Mouse (Mus musculus) embryonic facial prominence, embryonic 11.5 days (tissue): ENCODE data around the gene Ide. TPM values are rescaled to one million over a fixed set of nuclear protein-coding genes. Genes with fewer than 3 reads are reported as not detected.

Experiments
- ATAC-seq: fragments of 200-750 bp; cut with Nextera tagmentation; replicated peaks from 2 replicates; pipeline ENCODE4 v1.8.0; 2017; ENCODE audit warnings: low read depth; ENCODE audit not compliant: insufficient number of reproducible peaks, low FRiP score, low TSS enrichment
- DNase-seq: peaks from one replicate; pipeline ENCODE4 v3.0.0-alpha.2; 2015; ENCODE audit warnings: low spot score
- H3K27ac ChIP-seq: fragments of 300-500 bp; sonication (generic); replicated peaks from 2 replicates; pipeline ENCODE4 v1.5.1; 2014; ENCODE audit warnings: mild to moderate bottlenecking, low read depth, low read length, control low read depth
- H3K27me3 ChIP-seq: fragments of 300-500 bp; sonication (generic); 2 replicates; pipeline ENCODE4 v1.6.1; 2014; ENCODE audit warnings: mild to moderate bottlenecking, low read length, moderate library complexity, mixed read lengths; ENCODE audit not compliant: control insufficient read depth, insufficient read depth
- H3K36me3 ChIP-seq: fragments of 300-500 bp; sonication (generic); replicated peaks from 2 replicates; pipeline ENCODE4 v1.6.1; 2014; ENCODE audit warnings: low read depth, mild to moderate bottlenecking, low read length, moderate library complexity, mixed read lengths; ENCODE audit not compliant: control insufficient read depth, insufficient read depth
- H3K4me1 ChIP-seq: fragments of 300-500 bp; sonication (generic); 2 replicates; pipeline ENCODE4 v1.6.1; 2014; ENCODE audit warnings: low read length, mixed read lengths; ENCODE audit not compliant: control insufficient read depth, insufficient read depth
- H3K4me2 ChIP-seq: fragments of 300-500 bp; sonication (generic); 2 replicates; pipeline ENCODE4 v1.6.1; 2014; ENCODE audit warnings: low read depth, mild to moderate bottlenecking, control low read depth, low read length, moderate library complexity
- H3K4me3 ChIP-seq: fragments of 300-500 bp; sonication (generic); 2 replicates; pipeline ENCODE4 v1.5.1; 2014; ENCODE audit warnings: low read depth, low read length, control low read depth
- H3K9ac ChIP-seq: fragments of 300-500 bp; sonication (generic); replicated peaks from 2 replicates; pipeline ENCODE4 v1.6.1; 2014; ENCODE audit warnings: mild to moderate bottlenecking, control low read depth, low read length
- H3K9me3 ChIP-seq: fragments of 300-500 bp; sonication (generic); replicated peaks from 2 replicates; pipeline ENCODE4 v1.6.1; 2016; ENCODE audit warnings: mild to moderate bottlenecking, low read length, inconsistent platforms, mixed read lengths; ENCODE audit not compliant: control insufficient read depth
- WGBS: fragments of 180-500 bp; shearing (Covaris S2); extraction: QIAGEN DNeasy Blood & Tissue Kit; methylation state at CpG from one replicate; pipeline ENCODE4 v1.1.7; 2014; 5-methylcytosine and 5-hydroxymethylcytosine counted together
- polyA plus RNA-seq: library from polyadenylated mRNA; unstranded; fragments of >200 nt; fragmentation: Nextera tagmentation; extraction: Ambion mirVana; gene quantifications from 2 replicates; pipeline ENCODE4 v1.2.1, GENCODE M21; 2014

The Ide gene
- polyA plus RNA-seq, 1 experiment from 2014 or later = 48.8 TPM

DNA sequence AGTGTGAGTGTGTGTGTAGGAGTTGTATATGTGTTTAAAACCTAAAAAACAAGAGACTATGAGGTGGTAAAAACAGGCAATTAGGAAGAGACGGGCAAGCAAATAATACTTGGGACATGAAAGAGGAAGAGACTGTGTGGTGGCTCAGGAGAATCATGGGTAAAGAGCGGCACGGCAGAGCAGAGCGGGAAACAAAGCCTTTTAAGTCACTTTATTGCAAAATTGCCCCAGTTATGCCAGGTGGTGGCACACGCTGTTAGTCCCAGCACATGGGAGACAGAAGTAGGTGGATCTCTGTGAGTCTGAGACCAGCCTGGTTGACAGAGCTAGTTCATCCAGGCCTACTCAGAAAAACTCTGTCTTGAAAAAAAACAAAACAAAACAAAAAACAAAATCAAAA lies 32.7 kb upstream of the Ide start:
- DNase-seq (no peak), ATAC-seq (no peak)
- H3K4me1 ChIP-seq = no peaks in the 10 kb centered on the region
- H3K4me3 ChIP-seq = no peak overlapping the region
- H3K4me2 ChIP-seq = no peak overlapping the region
- WGBS = 85% methylated on average over 5 of the region's 5 CpGs
- no peaks in the 10 kb centered on the region for H3K36me3 ChIP-seq
- no peak overlapping the region for H3K27ac ChIP-seq
- no peaks in the 10 kb centered on the region for H3K27me3 ChIP-seq
- no peaks in the 10 kb centered on the region for H3K9me3 ChIP-seq
- H3K9ac ChIP-seq = no peak overlapping the region

DNA sequence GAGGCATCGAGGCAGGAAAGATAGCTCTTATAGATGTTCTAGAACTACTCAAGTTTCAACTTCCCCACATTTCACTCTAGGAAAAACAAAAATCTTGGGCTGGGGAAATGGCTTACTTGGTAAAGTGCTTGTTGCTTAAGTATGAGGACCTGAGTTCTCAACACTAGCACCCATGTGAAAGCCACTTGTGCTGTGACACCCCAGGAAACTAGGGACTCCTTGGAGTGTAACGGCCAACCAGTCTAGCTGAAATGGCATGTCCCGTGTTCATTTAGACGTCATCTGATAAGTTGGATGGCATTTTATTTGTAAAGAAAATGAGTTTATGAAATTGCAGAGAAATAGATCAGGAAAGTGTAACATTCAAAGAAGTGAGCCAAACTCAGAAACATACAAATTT lies 32.3 kb upstream of the Ide start:
- ATAC-seq (no peak), DNase-seq (no peak)

DNA sequence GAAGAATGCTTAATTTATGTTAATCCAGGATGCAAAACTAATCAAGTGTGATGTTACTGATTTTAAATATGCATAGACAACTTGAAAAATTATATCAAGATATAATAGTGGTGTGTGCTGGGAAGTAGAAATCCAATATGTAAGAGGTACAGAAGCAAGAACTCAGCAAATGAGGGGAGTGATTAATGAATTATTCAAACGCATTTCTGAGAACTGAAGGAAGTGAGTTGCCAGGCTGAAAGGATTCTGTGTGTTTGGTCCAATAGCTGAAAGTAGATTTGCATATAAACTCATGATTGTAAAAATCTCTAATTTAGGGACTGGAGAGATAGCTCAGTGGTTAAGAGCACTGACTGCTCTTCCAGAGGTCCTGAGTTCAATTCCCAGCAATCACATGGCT lies 31.3 kb upstream of the Ide start:
- H3K4me2 ChIP-seq = no peak overlapping the region
- WGBS = 79% methylated on average over 1 of the region's 1 CpGs
- H3K9ac ChIP-seq = no peak overlapping the region
- H3K4me1 ChIP-seq = no peaks in the 10 kb centered on the region
- H3K27me3 ChIP-seq = no peaks in the 10 kb centered on the region
- H3K4me3 ChIP-seq = no peak overlapping the region
- no peaks in the 10 kb centered on the region for H3K9me3 ChIP-seq
- no peaks in the 10 kb centered on the region for H3K36me3 ChIP-seq
- ATAC-seq (no peak), DNase-seq (no peak)
- no peak overlapping the region for H3K27ac ChIP-seq

More for the DNA sequence above, 32.3 kb upstream of the Ide start:
- no peaks in the 10 kb centered on the region for H3K36me3 ChIP-seq
- no peak overlapping the region for H3K4me3 ChIP-seq
- H3K4me2 ChIP-seq = no peak overlapping the region
- H3K4me1 ChIP-seq = no peaks in the 10 kb centered on the region
- no peaks in the 10 kb centered on the region for H3K9me3 ChIP-seq
- no peak overlapping the region for H3K27ac ChIP-seq
- no peak overlapping the region for H3K9ac ChIP-seq
- 84% methylated on average over 4 of the region's 4 CpGs for WGBS
- H3K27me3 ChIP-seq = no peaks in the 10 kb centered on the region

DNA sequence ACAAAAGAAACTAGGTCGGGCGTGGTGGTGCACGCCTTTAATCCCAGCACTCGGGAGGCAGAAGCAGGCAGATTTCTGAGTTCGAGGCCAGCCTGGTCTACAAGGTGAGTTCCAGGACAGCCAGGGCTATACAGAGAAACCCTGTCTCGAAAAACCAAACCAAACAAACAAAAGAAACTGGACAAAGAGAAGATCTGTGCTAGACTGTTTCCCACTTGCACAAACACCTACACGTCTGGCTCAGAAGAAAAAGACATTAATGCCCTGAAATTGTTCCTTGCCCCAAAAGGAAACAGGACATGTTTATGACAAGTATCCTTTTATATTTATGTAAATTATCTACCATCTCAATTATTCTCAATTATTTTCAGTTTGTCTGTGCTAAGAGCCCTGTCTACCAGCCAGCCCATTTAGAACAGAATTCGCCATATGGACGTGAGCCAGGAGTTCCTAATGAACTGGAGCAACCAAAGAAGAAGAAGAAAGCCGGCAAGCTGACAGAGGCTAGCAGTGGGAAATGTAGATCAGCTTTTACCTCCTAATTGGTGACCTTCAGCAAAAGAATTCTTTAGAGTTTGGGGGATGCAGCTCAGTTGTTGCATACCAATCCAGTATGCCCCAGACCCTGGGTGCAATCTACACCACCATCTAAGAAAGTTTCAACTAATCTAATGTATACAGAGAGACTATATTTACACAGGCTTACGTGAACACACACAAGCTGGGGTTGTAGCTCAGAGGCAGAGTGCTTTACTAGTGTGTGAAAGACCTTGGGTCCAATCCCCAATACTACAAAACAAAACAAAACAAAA lies 25.7 kb upstream of the Ide start:
- Histone ChIP-seq H3K4me3 (no peak overlapping the region), H3K4me1 (no peaks in the 10 kb centered on the region), H3K36me3 (no peaks in the 10 kb centered on the region), H3K27me3 (no peaks in the 10 kb centered on the region), H3K27ac (no peak overlapping the region), H3K9me3 (no peaks in the 10 kb centered on the region), H3K4me2 (no peak overlapping the region), H3K9ac (no peak overlapping the region)
- no peak for ATAC-seq
- 79% methylated on average over 11 of the region's 11 CpGs for WGBS
- DNase-seq = no peak

DNA sequence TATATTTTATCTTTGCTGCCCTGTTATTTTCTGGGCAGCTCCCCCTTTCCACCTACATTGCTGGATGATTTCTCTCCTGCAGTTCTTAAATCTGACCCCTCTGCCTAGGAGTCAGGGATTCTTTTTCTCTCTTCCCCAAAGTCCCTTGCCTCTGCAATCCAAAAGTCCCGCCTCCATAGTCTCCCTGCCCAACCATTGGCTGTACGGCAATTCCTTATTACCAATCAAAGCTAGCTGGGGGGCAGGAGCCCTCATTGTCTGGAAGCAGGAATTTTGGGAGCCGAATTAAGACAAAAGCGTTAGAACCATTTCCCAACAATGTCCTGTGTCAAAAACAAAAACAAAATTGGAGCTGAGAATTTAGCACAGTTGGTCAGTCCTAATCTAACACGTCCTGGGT lies 24.9 kb upstream of the Ide start:
- Histone ChIP-seq H3K36me3 (no peaks in the 10 kb centered on the region), H3K4me3 (no peak overlapping the region), H3K4me1 (no peaks in the 10 kb centered on the region), H3K9ac (no peak overlapping the region), H3K27me3 (no peaks in the 10 kb centered on the region), H3K9me3 (no peaks in the 10 kb centered on the region), H3K27ac (no peak overlapping the region), H3K4me2 (no peak overlapping the region)
- ATAC-seq (no peak), DNase-seq (peak; percentile 41)
- 26% methylated on average over 5 of the region's 5 CpGs for WGBS

DNA sequence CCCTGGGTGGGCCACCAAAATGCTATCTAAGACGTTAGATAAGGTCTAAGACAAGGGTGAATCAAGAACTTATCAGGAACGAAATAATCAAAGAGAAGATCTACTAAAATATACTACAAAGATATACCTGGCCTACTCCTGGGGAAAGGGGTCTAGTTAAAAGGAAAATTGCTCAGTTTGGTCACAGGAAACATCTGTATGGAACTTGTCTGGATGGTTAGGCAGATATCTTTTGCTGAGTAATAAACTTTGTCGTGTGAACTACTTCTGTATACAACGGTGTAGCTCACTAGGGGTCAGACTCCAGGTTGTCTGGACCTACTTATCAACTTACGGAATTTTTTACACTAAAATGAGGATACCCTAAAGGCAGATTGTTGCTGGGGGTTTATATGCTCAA lies 22.4 kb upstream of the Ide start:
- H3K27ac ChIP-seq = no peak overlapping the region
- no peak overlapping the region for H3K4me2 ChIP-seq
- no peaks in the 10 kb centered on the region for H3K36me3 ChIP-seq
- DNase-seq (no peak), ATAC-seq (no peak)
- H3K27me3 ChIP-seq = no peaks in the 10 kb centered on the region
- no peaks in the 10 kb centered on the region for H3K4me1 ChIP-seq
- 67% methylated on average over 5 of the region's 5 CpGs for WGBS
- H3K9ac ChIP-seq = no peak overlapping the region
- H3K9me3 ChIP-seq = no peaks in the 10 kb centered on the region
- no peak overlapping the region for H3K4me3 ChIP-seq

DNA sequence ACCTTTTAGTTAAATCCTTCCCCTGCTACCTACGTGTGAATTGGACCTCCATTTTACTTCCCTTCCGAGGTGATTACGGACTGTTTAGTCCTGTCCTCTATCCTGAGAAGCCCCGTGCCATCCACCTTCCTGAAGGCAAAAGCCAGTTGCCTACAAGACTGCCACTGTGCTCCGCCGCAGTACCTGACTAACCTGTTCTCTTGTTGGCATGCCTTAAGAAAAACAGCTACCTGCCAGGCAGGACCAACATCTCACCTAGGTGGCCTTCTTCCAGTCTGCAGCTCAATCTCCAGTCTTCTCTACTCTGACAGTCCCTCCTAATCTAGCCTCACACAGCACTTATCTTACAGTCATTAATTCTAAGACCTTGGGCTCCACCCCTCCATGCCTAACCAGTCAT lies 15.7 kb upstream of the Ide start:
- H3K4me3 ChIP-seq = no peak overlapping the region
- H3K27me3 ChIP-seq = no peaks in the 10 kb centered on the region
- no peak overlapping the region for H3K9ac ChIP-seq
- 88% methylated on average over 6 of the region's 6 CpGs for WGBS
- no peak overlapping the region for H3K4me2 ChIP-seq
- no peak for DNase-seq
- no peak overlapping the region for H3K27ac ChIP-seq
- ATAC-seq = no peak
- no peaks in the 10 kb centered on the region for H3K4me1 ChIP-seq
- H3K9me3 ChIP-seq = no peaks in the 10 kb centered on the region
- no peaks in the 10 kb centered on the region for H3K36me3 ChIP-seq

DNA sequence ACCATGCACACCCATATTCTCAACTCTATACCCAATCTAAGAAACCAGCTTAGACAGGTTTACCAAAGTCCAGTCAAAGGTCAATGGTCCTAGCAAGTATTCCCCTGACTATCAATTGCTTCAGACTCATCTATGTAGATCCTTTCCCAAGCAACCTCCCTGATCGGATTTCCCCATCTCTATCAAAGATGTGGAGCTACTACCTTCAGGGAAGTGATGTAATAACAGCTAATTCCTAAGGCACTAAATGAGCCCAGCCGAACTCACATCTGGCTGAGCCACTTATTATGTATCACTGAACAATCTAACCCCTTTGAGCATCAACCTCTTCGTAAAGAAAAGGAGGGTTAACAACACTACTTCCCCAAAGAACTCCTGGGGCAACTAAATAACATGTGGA lies 15.1 kb upstream of the Ide start:
- Histone ChIP-seq H3K4me2 (no peak overlapping the region), H3K9me3 (no peaks in the 10 kb centered on the region), H3K9ac (no peak overlapping the region), H3K4me3 (no peak overlapping the region), H3K4me1 (no peaks in the 10 kb centered on the region), H3K27me3 (no peaks in the 10 kb centered on the region), H3K27ac (no peak overlapping the region), H3K36me3 (no peaks in the 10 kb centered on the region)
- no peak for ATAC-seq
- WGBS = 84% methylated on average over 3 of the region's 3 CpGs
- DNase-seq = no peak
